Mouse (Mus musculus): ENCODE data around the gene 4933428G20Rik.

Gene 4933428G20Rik

GRCm38 (mm10) chr11:97499865-97500719 is at the start of gene 4933428G20Rik:
Gene 4933428G20Rik (minus strand): TSS chr11:97500340.
- DNase-seq (ENCODE audit: low read depth, low spot score), result peak; percentile 57

GRCm38 (mm10) chr11:97548757-97549156 is 48.6 kb upstream of the 4933428G20Rik start:
- no peak for DNase-seq (ENCODE audit: low read depth, low spot score)

GRCm38 (mm10) chr11:97547957-97548706 is 48.0 kb upstream of the 4933428G20Rik start:
- peak; percentile 83 for DNase-seq (ENCODE audit: low read depth, low spot score)

- DNase-seq (ENCODE audit: low read depth, low spot score), result peak; percentile 79
Observed at GRCm38 (mm10) chr11:97546804-97547411, 46.8 kb upstream of the 4933428G20Rik start.

- DNase-seq (ENCODE audit: low read depth, low spot score), result peak; percentile 50
Observed at GRCm38 (mm10) chr11:97545808-97546560, 45.8 kb upstream of the 4933428G20Rik start.

- DNase-seq (ENCODE audit: low read depth, low spot score), result no peak
Observed at GRCm38 (mm10) chr11:97543883-97544282, 43.7 kb upstream of the 4933428G20Rik start.

GRCm38 (mm10) chr11:97543181-97543733 is 43.1 kb upstream of the 4933428G20Rik start:
- DNase-seq (ENCODE audit: low read depth, low spot score), result peak; percentile 97

- DNase-seq (ENCODE audit: low read depth, low spot score), result no peak
Observed at GRCm38 (mm10) chr11:97542171-97543150, 42.3 kb upstream of the 4933428G20Rik start.

- peak; percentile 63 for DNase-seq (ENCODE audit: low read depth, low spot score)
Observed at GRCm38 (mm10) chr11:97540604-97541003, 40.5 kb upstream of the 4933428G20Rik start.

GRCm38 (mm10) chr11:97540136-97540535 is 40.0 kb upstream of the 4933428G20Rik start:
- no peak for DNase-seq (ENCODE audit: low read depth, low spot score)

GRCm38 (mm10) chr11:97539622-97540021 is 39.5 kb upstream of the 4933428G20Rik start:
- DNase-seq (ENCODE audit: low read depth, low spot score), result no peak

GRCm38 (mm10) chr11:97537580-97538089 is 37.5 kb upstream of the 4933428G20Rik start:
- peak; percentile 53 for DNase-seq (ENCODE audit: low read depth, low spot score)

- DNase-seq (ENCODE audit: low read depth, low spot score), result peak; percentile 97
Observed at GRCm38 (mm10) chr11:97536835-97537579, 36.9 kb upstream of the 4933428G20Rik start.

- DNase-seq (ENCODE audit: low read depth, low spot score), result peak; percentile 57
Observed at GRCm38 (mm10) chr11:97536083-97536747, 36.1 kb upstream of the 4933428G20Rik start.

GRCm38 (mm10) chr11:97535660-97536059 is 35.5 kb upstream of the 4933428G20Rik start:
- DNase-seq (ENCODE audit: low read depth, low spot score), result no peak

- peak; percentile 78 for DNase-seq (ENCODE audit: low read depth, low spot score)
Observed at GRCm38 (mm10) chr11:97535308-97535630, 35.1 kb upstream of the 4933428G20Rik start.

GRCm38 (mm10) chr11:97534442-97535307 is 34.5 kb upstream of the 4933428G20Rik start:
- no peak for DNase-seq (ENCODE audit: low read depth, low spot score)

Measured in brain, adult 2 months (tissue).